Comparison of ENCODE assay signal across 34 mouse cellular contexts in genomic region chr4:141931526-141931925, GRCm38 (mm10).
"Had no signal": no experiment of that assay in that cellular context is flagged by ENCODE, and none has a peak within 500 bp of the region (broad histone marks: within the 10 kb centered on the region; RNA-seq: fewer than 3 reads in every experiment).

No protein-coding gene starts in this region.

- H3K36me3 ChIP-seq: heart, embryonic 12.5 days; heart, embryonic 13.5 days; heart, embryonic 15.5 days; hindbrain, embryonic 10.5 days; hindbrain, embryonic 12.5 days; hindbrain, embryonic 13.5 days; hindbrain, embryonic 15.5 days; intestine, embryonic 15.5 days; kidney, embryonic 15.5 days had no signal

- ATAC-seq: hindbrain, embryonic 16.5 days; hindbrain, postnatal 0 days; inflammation-experienced regulatory T-cells, adult 6 months; intestine, embryonic 15.5 days; intestine, embryonic 16.5 days; intestine, postnatal 0 days had no signal

- H3K9me3 ChIP-seq: heart, embryonic 12.5 days; heart, embryonic 15.5 days; hindbrain, embryonic 10.5 days; hindbrain, embryonic 12.5 days; hindbrain, embryonic 13.5 days; hindbrain, embryonic 15.5 days; intestine, embryonic 15.5 days; kidney, embryonic 15.5 days had no signal

- H3K4me3 ChIP-seq: heart, embryonic 12.5 days; heart, embryonic 13.5 days; heart, embryonic 15.5 days; hindbrain, embryonic 10.5 days; hindbrain, embryonic 12.5 days; hindbrain, embryonic 13.5 days; hindbrain, embryonic 15.5 days; intestine, embryonic 15.5 days; kidney, embryonic 15.5 days; layer of hippocampus, adult 2 months; left cerebral cortex, adult 2 months had no signal

- DNase-seq: heart, postnatal 10 days; heart, postnatal 14 days; heart, postnatal 36 days; heart, postnatal 4 days; kidney, adult 11 months; kidney, adult 18-20 months; kidney, adult 2 months; kidney, adult 8-10 months; kidney, adult 9 months; kidney, postnatal 10 days; kidney, postnatal 14 days; kidney, postnatal 25 days; kidney, postnatal 36 days; kidney, postnatal 4 days; layer of hippocampus, adult 9-11 months; layer of hippocampus, postnatal 36 days had no signal

- H3K27me3 ChIP-seq: heart, embryonic 12.5 days; heart, embryonic 13.5 days; heart, embryonic 15.5 days; hindbrain, embryonic 12.5 days; hindbrain, embryonic 13.5 days; hindbrain, embryonic 15.5 days; kidney, embryonic 15.5 days had no signal

- H3K9ac ChIP-seq: heart, embryonic 12.5 days; heart, embryonic 13.5 days; heart, embryonic 15.5 days; hindbrain, embryonic 12.5 days; hindbrain, embryonic 13.5 days; hindbrain, embryonic 14.5 days; hindbrain, embryonic 15.5 days; intestine, embryonic 15.5 days; kidney, embryonic 15.5 days had no signal

- H3K27ac ChIP-seq: heart, embryonic 13.5 days; heart, embryonic 15.5 days; hindbrain, embryonic 12.5 days; hindbrain, embryonic 13.5 days; hindbrain, embryonic 14.5 days; hindbrain, embryonic 15.5 days; hindbrain, postnatal 0 days; intestine, embryonic 15.5 days; kidney, embryonic 15.5 days; kidney, postnatal 0 days; layer of hippocampus, adult 2 months; left cerebral cortex, adult 2 months had no signal

- H3K4me2 ChIP-seq: heart, embryonic 12.5 days; heart, embryonic 13.5 days; heart, embryonic 15.5 days; hindbrain, embryonic 13.5 days; hindbrain, embryonic 14.5 days; hindbrain, embryonic 15.5 days; intestine, embryonic 15.5 days; kidney, embryonic 15.5 days had no signal
